Mouse (Mus musculus): ENCODE results near the gene Fn1. TPM values are rescaled to one million over a fixed set of nuclear protein-coding genes. Genes with fewer than 3 reads are reported as not detected.
A peak's percentile ranks its signal among the peaks of the same experiment; 100 is the strongest.

Fn1 gene
- polyA plus RNA-seq, 1 experiment, result 112 TPM

GRCm38 (mm10) chr1:71567884-71568605, 85.0 kb downstream of the Fn1 start:
- TF ChIP-seq POLR2A (IDR thresholded peaks at IDR 0.05; ENCODE audit: borderline replicate concordance, control insufficient read depth, low read depth, low read length), result no peak
- TF ChIP-seq CTCF (IDR thresholded peaks at IDR 0.05; ENCODE audit: control insufficient read depth, insufficient read depth, low read length), result no peak

DNA sequence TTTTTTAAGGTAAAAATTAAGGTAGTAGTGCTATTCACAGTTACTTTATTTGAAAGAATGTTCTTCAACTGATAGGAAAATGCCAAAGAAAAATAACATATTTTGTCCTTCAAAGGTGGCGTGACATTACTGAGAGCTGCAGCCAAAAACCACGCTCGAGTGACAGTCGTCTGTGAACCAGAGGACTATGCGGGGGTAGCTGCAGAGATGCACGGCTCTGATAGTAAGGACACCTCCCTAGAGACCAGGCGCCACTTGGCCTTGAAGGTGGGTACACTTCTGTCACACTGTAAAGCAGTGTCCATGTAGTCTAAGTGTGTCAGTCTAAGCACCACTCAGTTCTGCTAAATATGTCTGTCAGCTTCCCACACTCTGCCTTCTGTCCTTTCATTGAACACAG, 88.7 kb downstream of the Fn1 start:
- 84% methylated on average over 7 of the region's 7 CpGs for WGBS
- TF ChIP-seq POLR2A (IDR thresholded peaks at IDR 0.05; ENCODE audit: borderline replicate concordance, control insufficient read depth, low read depth, low read length) (no peak), CTCF (IDR thresholded peaks at IDR 0.05; ENCODE audit: control insufficient read depth, insufficient read depth, low read length) (no peak)

More at GRCm38 (mm10) chr1:71567884-71568605, 85.0 kb downstream of the Fn1 start:
- no peak overlapping the region for H3K27ac ChIP-seq (ENCODE audit: control insufficient read depth, insufficient read depth, low read depth, low read length, poor library complexity)
- H3K4me1 ChIP-seq (ENCODE audit: control insufficient read depth, insufficient read depth, low read length), result peaks cover 1% of the 10 kb centered on the region; the same call in 1 of the 2 replicates
- no peak overlapping the region for H3K4me3 ChIP-seq (replicated peaks; ENCODE audit: control insufficient read depth, low read depth, low read length)
- WGBS, result 49% methylated on average over 16 of the region's 16 CpGs

DNA sequence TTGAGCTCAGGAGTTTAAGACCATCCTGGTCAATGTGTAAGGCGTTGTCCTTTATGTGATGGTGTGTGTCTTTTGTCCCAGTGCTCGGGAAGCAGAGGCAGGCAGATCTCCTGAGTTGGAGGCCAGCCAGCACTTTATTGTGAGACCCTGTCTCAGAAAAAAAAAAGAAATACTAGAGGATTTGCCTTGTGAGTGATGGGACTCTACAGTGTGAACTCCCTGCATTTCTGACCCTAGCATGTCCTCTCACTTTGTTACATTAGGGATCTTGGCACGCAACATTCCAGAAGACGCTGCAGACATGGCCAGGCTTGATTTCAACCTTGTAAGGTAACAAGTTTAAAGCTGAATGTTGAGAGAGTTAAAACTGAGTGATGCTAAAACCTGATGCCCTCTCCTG, 92.4 kb downstream of the Fn1 start:
- no peak for TF ChIP-seq CTCF (IDR thresholded peaks at IDR 0.05; ENCODE audit: control insufficient read depth, insufficient read depth, low read length)
- no peak for TF ChIP-seq POLR2A (IDR thresholded peaks at IDR 0.05; ENCODE audit: borderline replicate concordance, control insufficient read depth, low read depth, low read length)
- H3K27ac ChIP-seq (ENCODE audit: control insufficient read depth, insufficient read depth, low read depth, low read length, poor library complexity), result no peak overlapping the region

More for the DNA sequence above, 88.7 kb downstream of the Fn1 start:
- Histone ChIP-seq H3K27ac (ENCODE audit: control insufficient read depth, insufficient read depth, low read depth, low read length, poor library complexity) (no peak overlapping the region), H3K4me1 (ENCODE audit: control insufficient read depth, insufficient read depth, low read length) (peaks cover 1% of the 10 kb centered on the region; the same call in 1 of the 2 replicates), H3K4me3 (replicated peaks; ENCODE audit: control insufficient read depth, low read depth, low read length) (no peak overlapping the region)

DNA sequence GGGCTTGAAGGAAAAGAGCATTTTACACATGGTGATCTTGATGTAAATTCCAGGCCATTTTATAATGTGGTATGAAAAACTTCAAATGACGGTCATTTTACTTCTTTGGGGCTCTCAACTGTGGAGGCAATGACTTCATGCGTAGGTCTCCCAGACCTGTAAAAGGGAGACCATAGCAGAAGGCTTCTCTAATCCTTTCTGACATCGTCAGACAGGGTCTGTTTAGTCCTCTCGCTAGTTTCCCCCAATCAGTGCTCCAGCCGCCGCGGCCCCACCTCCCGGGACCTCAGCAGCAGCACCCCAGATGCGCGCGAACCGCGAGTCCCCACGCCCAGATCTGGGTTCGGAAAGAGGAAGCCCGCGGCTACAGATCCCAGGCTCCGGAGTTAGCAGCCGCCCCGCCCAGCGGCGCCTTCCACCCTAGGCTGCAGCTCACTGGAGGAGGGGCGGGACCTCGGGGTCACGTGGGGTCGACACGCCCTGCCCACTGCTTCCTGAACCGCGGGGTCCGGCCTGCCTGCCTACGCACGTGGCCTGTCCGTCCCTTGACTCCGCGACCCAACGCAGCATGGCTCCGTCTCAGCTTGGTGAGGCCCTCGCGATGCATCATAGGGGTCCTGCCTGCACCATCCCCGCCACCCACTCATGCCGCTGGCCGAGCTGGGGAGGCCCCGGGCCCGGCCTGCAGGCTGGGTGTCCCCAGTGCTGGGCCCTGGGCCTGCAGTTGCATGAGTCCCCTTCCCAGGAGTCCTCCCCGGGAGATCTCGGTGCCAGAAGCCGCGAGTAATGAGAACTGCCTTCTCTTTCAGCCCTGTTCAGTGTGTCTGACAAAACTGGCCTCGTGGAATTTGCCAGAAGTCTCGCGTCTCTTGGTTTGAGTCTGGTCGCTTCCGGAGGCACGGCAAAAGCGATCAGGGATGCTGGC, 96.0 kb downstream of the Fn1 start, which contains the start of gene Atic:
TSS of gene Atic (plus strand) at position 463 of the 925 bp plus-strand sequence.
- H3K4me3 ChIP-seq (replicated peaks; ENCODE audit: control insufficient read depth, low read depth, low read length), result peak within 1 kb of the TSS; percentile 85
- WGBS, result under 1% methylated on average over 55 of the region's 55 CpGs
- H3K4me1 ChIP-seq (ENCODE audit: control insufficient read depth, insufficient read depth, low read length), result no peaks in the 10 kb centered on the region
- H3K27ac ChIP-seq (ENCODE audit: control insufficient read depth, insufficient read depth, low read depth, low read length, poor library complexity), result no peak within 1 kb of the TSS
- TF ChIP-seq POLR2A (IDR thresholded peaks at IDR 0.05; ENCODE audit: borderline replicate concordance, control insufficient read depth, low read depth, low read length) (peak; percentile 73; the same call in 1 of the 2 replicates), CTCF (IDR thresholded peaks at IDR 0.05; ENCODE audit: control insufficient read depth, insufficient read depth, low read length) (no peak)

More for the DNA sequence above, 92.4 kb downstream of the Fn1 start:
- 82% methylated on average over 4 of the region's 4 CpGs for WGBS
- Histone ChIP-seq H3K4me1 (ENCODE audit: control insufficient read depth, insufficient read depth, low read length) (no peaks in the 10 kb centered on the region), H3K4me3 (replicated peaks; ENCODE audit: control insufficient read depth, low read depth, low read length) (no peak overlapping the region)

GRCm38 (mm10) chr1:71550626-71551195, 102.3 kb downstream of the Fn1 start:
- Histone ChIP-seq H3K4me3 (replicated peaks; ENCODE audit: control insufficient read depth, low read depth, low read length) (no peak overlapping the region), H3K4me1 (ENCODE audit: control insufficient read depth, insufficient read depth, low read length) (no peaks in the 10 kb centered on the region), H3K27ac (ENCODE audit: control insufficient read depth, insufficient read depth, low read depth, low read length, poor library complexity) (no peak overlapping the region)
- no peak for TF ChIP-seq POLR2A (IDR thresholded peaks at IDR 0.05; ENCODE audit: borderline replicate concordance, control insufficient read depth, low read depth, low read length)
- no peak for TF ChIP-seq CTCF (IDR thresholded peaks at IDR 0.05; ENCODE audit: control insufficient read depth, insufficient read depth, low read length)
- WGBS, result 84% methylated on average over 10 of the region's 10 CpGs

DNA sequence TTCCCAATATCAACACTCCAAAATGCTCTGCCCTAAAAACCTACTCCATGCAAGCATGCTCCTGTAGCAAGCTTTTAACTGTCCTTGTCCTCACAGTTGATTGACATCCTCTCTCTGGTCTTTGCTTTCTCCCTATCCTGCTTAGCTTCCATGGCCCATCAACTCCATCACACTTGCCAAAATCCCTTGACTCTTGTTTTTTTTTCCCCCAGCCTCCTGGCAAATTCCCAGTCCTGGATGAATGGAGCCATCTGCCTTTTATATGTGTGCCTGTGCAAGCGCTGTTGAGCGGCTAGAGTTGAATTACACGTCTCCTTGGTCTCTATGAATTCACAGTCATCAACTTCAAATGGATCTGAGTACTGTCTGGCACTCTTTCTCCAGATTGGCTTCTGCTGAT, 112.6 kb downstream of the Fn1 start:
- H3K4me1 ChIP-seq (ENCODE audit: control insufficient read depth, insufficient read depth, low read length), result no peaks in the 10 kb centered on the region
- H3K27ac ChIP-seq (ENCODE audit: control insufficient read depth, insufficient read depth, low read depth, low read length, poor library complexity), result no peak overlapping the region
- H3K4me3 ChIP-seq (replicated peaks; ENCODE audit: control insufficient read depth, low read depth, low read length), result no peak overlapping the region
- 89% methylated on average over 3 of the region's 3 CpGs for WGBS
- no peak for TF ChIP-seq POLR2A (IDR thresholded peaks at IDR 0.05; ENCODE audit: borderline replicate concordance, control insufficient read depth, low read depth, low read length)

DNA sequence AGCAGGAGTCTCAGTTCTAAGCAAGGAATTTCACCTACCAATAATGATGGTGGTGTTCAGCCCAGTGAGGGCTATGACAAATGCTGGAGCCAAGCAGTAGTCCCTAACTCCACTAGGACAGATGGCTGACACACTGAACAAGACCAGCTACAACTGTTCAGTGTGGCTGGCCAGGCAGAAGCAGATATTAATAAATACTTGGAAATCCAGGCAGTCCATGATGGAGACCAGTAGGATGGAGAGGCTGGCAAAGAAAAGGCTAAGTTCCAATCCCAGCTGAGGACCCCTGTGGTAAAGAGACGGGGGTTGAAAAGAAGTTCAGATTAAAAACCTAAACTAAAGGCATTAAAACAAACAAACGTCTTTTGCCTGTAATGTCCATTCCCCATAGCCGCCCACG, 113.4 kb downstream of the Fn1 start:
- 85% methylated on average over 4 of the region's 4 CpGs for WGBS
- Histone ChIP-seq H3K4me3 (replicated peaks; ENCODE audit: control insufficient read depth, low read depth, low read length) (no peak overlapping the region), H3K27ac (ENCODE audit: control insufficient read depth, insufficient read depth, low read depth, low read length, poor library complexity) (no peak overlapping the region), H3K4me1 (ENCODE audit: control insufficient read depth, insufficient read depth, low read length) (no peaks in the 10 kb centered on the region)
- no peak for TF ChIP-seq POLR2A (IDR thresholded peaks at IDR 0.05; ENCODE audit: borderline replicate concordance, control insufficient read depth, low read depth, low read length)
- TF ChIP-seq CTCF (IDR thresholded peaks at IDR 0.05; ENCODE audit: control insufficient read depth, insufficient read depth, low read length), result no peak

Other genes with a start within 250 kb of the Fn1 start
- 0.23 TPM in 1 of 2 replicates, not detected in the other for gene Abca12, start 238.3 kb downstream of the Fn1 start, polyA plus RNA-seq (2011; ENCODE audit: insufficient read depth, insufficient read length, low replicate concordance, missing spikeins)
- 23.4 and 24.3 TPM in 2 replicates for gene Atic, start 96.0 kb downstream of the Fn1 start, polyA plus RNA-seq (2011; ENCODE audit: insufficient read depth, insufficient read length, low replicate concordance, missing spikeins)

Measured in bone marrow, adult 2 months (tissue).